Mouse (Mus musculus) liver, embryonic 14.5 days (tissue): ENCODE data around the gene Lamc1. TPM values are rescaled to one million over a fixed set of nuclear protein-coding genes. Genes with fewer than 3 reads are reported as not detected.

Source experiments
- ATAC-seq: fragments of 200-750 bp; cut with Nextera tagmentation; 2 replicates; pipeline ENCODE4 v1.8.0; 2017; ENCODE audit warnings: moderate number of reproducible peaks, mild to moderate bottlenecking, moderate library complexity; ENCODE audit not compliant: insufficient read depth
- DNase-seq, 3 experiments: peaks; one replicate each; pipeline ENCODE4 v3.0.0-alpha.2; 2012 to 2013; ENCODE audit warnings: low read depth in 3 of 3, low spot score in 3 of 3
- H3K27ac ChIP-seq: fragments of 300-500 bp; sonication (generic); 2 replicates; pipeline ENCODE4 v1.5.1; 2014; ENCODE audit warnings: moderate library complexity, mild to moderate bottlenecking, control low read depth, inconsistent platforms
- H3K27me3 ChIP-seq: fragments of 300-500 bp; sonication (generic); 2 replicates; pipeline ENCODE4 v1.6.1; 2014; ENCODE audit warnings: mild to moderate bottlenecking, low read length, moderate library complexity; ENCODE audit not compliant: control insufficient read depth, insufficient read depth
- H3K36me3 ChIP-seq: fragments of 300-500 bp; sonication (generic); replicated peaks from 2 replicates; pipeline ENCODE4 v1.6.1; 2014; ENCODE audit warnings: low read depth; ENCODE audit not compliant: control insufficient read depth, insufficient read depth
- H3K4me1 ChIP-seq, 2 experiments: fragments of 200-500 bp in 1 of 2; fragments of 300-500 bp in 1 of 2; sonication (generic) in 1 of 2; replicated peaks; 2 replicates each; pipeline ENCODE4 v1.6.1; 2012 to 2014; ENCODE audit warnings: antibody characterized with exemption in 1 of 2, inconsistent platforms in 1 of 2, low read length in 1 of 2; ENCODE audit not compliant: control insufficient read depth in 2 of 2, insufficient read depth in 2 of 2
- H3K4me2 ChIP-seq: fragments of 300-500 bp; sonication (generic); 2 replicates; pipeline ENCODE4 v1.6.1; 2014; ENCODE audit warnings: low read depth, mild to moderate bottlenecking, control low read depth, moderate library complexity
- H3K4me3 ChIP-seq, 2 experiments: fragments of 200-500 bp in 1 of 2; fragments of 300-500 bp in 1 of 2; sonication (generic) in 1 of 2; 2 replicates each; pipeline ENCODE4 v1.5.1; 2012 to 2014; ENCODE audit warnings: low read depth in 2 of 2, low read length in 2 of 2, mild to moderate bottlenecking in 2 of 2, control low read depth in 1 of 2, inconsistent platforms in 1 of 2, moderate library complexity in 1 of 2; ENCODE audit not compliant: insufficient read depth in 1 of 2
- H3K9ac ChIP-seq: fragments of 300-500 bp; sonication (generic); replicated peaks from 2 replicates; pipeline ENCODE4 v1.6.1; 2014; ENCODE audit warnings: mild to moderate bottlenecking, control low read depth, moderate library complexity
- H3K9me3 ChIP-seq: fragments of 300-500 bp; sonication (generic); 2 replicates; pipeline ENCODE4 v1.6.1; 2016; ENCODE audit warnings: low read length, mixed read lengths; ENCODE audit not compliant: control insufficient read depth
- CTCF ChIP-seq: IDR thresholded peaks from 2 replicates; pipeline ENCODE4 v1.5.1; 2016; ENCODE audit warnings: antibody characterized with exemption, low read depth, control low read depth
- EP300 ChIP-seq: IDR thresholded peaks from 2 replicates; pipeline ENCODE4 v1.6.1; 2016; ENCODE audit warnings: antibody characterized with exemption, low read depth
- WGBS: fragments of 180-500 bp; shearing (Covaris S2); extraction: QIAGEN DNeasy Blood & Tissue Kit; methylation state at CpG from one replicate; pipeline ENCODE4 v1.1.7; 2014; ENCODE audit not compliant: insufficient replicate concordance; 5-methylcytosine and 5-hydroxymethylcytosine counted together
- polyA plus RNA-seq, 2 experiments: library from polyadenylated mRNA; depleted of rRNA in 1 of 2; stranded (reverse) in 1 of 2; unstranded in 1 of 2; fragments of >200 nt; fragmentation: Nextera tagmentation in 1 of 2; extraction: Ambion mirVana in 1 of 2; gene quantifications; 2 replicates each; pipeline versions ENCODE4 v1.2.1 to v1.2.3; 2012 to 2014

Lamc1 gene
- polyA plus RNA-seq, 2 experiments, result 7.5 to 10.8 TPM

DNA sequence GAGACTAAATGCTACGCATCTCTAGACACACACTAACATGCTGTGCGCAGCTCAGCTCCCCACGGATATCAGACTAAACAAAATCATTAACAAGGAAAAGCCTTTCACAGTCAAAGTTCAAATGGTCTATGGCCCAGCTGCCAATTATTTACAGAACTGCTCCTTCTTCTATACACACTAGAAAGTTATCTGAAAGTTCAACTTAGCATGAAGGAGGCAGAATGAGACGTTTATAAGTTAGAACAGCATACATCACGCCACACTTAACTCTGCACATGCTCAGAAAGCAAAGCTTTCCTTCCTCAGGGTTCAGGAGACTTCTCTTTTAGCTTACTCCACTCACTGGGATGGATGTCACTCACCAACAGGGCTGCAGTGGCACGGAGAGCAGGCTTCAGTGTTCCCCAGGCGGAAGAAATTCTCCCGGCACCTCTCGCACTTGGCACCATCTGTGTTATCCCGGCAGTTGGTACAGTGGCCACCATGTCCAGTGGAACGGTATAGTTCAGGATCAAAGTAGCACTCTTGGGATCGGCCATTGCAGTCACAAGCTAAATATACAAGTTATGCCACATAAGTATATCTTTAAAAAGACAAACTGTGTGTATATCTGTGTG lies 80.9 kb downstream of the Lamc1 start:
- peaks cover 4% of the 10 kb centered on the region for H3K36me3 ChIP-seq
- H3K27ac ChIP-seq, result no peak overlapping the region
- H3K4me2 ChIP-seq, result no peak overlapping the region
- no peaks in the 10 kb centered on the region for H3K9me3 ChIP-seq
- DNase-seq (no peak), ATAC-seq (no peak)
- 77% methylated on average over 12 of the region's 12 CpGs for WGBS
- no peak overlapping the region for H3K9ac ChIP-seq
- H3K27me3 ChIP-seq, result no peaks in the 10 kb centered on the region
- peaks cover 0 to 2% of the 10 kb centered on the region in 2 experiments; a peak in 1 of 4 replicates for H3K4me1 ChIP-seq
- no peak overlapping the region for H3K4me3 ChIP-seq
- TF ChIP-seq CTCF, result no peak
- TF ChIP-seq EP300, result no peak

DNA sequence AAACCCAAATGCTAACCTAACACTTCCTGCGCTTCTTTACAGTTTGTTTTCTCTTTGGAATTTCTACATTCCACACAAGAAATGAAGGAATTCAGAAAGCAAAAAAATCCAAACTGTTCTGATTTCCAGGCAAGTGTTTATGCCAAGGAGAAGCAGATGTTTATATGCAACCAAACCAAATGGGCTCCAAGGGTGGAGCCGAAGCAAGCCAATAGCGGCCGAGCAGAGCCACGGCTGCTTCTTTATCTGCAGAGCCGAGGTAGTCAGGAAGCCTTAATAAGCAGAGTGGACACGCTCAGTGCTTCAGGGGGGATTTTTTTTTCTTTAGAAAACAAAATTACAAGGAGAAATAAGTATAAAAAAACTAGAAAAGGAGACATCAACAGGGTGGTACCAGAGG lies 91.2 kb downstream of the Lamc1 start:
- Histone ChIP-seq H3K27ac (no peak overlapping the region), H3K4me3 (no peak overlapping the region), H3K36me3 (no peaks in the 10 kb centered on the region), H3K9ac (no peak overlapping the region), H3K4me2 (no peak overlapping the region), H3K27me3 (no peaks in the 10 kb centered on the region), H3K9me3 (no peaks in the 10 kb centered on the region), H3K4me1 (no peaks in the 10 kb centered on the region; a peak in 1 of 4 replicates)
- 61% methylated on average over 7 of the region's 7 CpGs for WGBS
- DNase-seq (no peak), ATAC-seq (no peak)
- no peak for TF ChIP-seq EP300
- TF ChIP-seq CTCF, result no peak

DNA sequence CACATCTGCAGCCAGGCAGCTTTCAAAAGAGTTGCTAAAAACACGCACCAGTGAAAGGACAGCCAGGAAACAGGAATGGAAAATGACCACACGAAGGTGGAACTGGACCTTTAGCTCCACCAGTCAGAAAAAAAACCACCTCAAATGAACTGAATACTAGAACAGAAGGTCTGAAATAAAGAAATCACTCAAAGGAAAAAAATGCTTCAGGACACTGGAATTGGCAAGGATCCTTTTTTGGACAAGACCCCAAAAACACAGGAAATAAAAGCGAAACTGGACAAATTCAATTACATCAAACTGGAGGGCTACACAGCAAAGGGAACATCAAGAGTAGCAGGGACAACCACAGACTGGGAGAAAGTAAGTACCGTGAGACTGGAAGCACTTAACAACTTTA lies 97.0 kb downstream of the Lamc1 start:
- H3K4me1 ChIP-seq, result no peaks in the 10 kb centered on the region; a peak in 1 of 4 replicates
- H3K9me3 ChIP-seq, result no peaks in the 10 kb centered on the region
- DNase-seq (no peak), ATAC-seq (no peak)
- TF ChIP-seq EP300, result no peak
- no peak for TF ChIP-seq CTCF
- 68% methylated on average over 4 of the region's 4 CpGs for WGBS
- no peak overlapping the region for H3K4me2 ChIP-seq
- H3K4me3 ChIP-seq, result no peak overlapping the region
- H3K36me3 ChIP-seq, result no peaks in the 10 kb centered on the region; the same call in 1 of the 2 replicates
- no peaks in the 10 kb centered on the region for H3K27me3 ChIP-seq
- H3K9ac ChIP-seq, result no peak overlapping the region
- no peak overlapping the region for H3K27ac ChIP-seq

DNA sequence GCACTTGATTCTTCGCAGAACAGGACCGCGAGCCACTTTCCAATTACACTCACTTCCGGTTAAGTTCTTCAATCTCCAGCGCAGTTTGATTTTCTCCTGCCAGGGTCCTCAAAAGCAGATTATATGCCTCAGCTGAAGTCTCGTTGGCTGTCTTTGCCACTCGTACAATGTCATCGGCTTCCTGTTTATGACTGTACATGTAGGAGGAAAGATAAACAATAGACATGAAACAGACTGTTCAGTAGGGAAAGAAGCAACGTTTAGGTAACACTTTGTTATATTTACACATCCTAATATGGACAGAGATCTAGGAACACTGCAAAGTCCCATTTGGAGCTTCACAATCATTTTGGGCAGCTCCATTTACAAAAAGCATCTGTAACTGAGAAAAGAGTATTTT lies 100.9 kb downstream of the Lamc1 start:
- no peak for ATAC-seq
- no peak overlapping the region for H3K9ac ChIP-seq
- no peaks in the 10 kb centered on the region for H3K9me3 ChIP-seq
- H3K27me3 ChIP-seq, result no peaks in the 10 kb centered on the region
- no peak overlapping the region for H3K4me3 ChIP-seq
- no peaks in the 10 kb centered on the region; the same call in 1 of the 2 replicates for H3K36me3 ChIP-seq
- no peaks in the 10 kb centered on the region; a peak in 1 of 4 replicates for H3K4me1 ChIP-seq
- H3K4me2 ChIP-seq, result no peak overlapping the region
- no peak for DNase-seq
- H3K27ac ChIP-seq, result no peak overlapping the region
- TF ChIP-seq EP300 (no peak), CTCF (no peak)
- whole genome bisulfite sequencing, result 74% methylated on average over 9 of the region's 9 CpGs

DNA sequence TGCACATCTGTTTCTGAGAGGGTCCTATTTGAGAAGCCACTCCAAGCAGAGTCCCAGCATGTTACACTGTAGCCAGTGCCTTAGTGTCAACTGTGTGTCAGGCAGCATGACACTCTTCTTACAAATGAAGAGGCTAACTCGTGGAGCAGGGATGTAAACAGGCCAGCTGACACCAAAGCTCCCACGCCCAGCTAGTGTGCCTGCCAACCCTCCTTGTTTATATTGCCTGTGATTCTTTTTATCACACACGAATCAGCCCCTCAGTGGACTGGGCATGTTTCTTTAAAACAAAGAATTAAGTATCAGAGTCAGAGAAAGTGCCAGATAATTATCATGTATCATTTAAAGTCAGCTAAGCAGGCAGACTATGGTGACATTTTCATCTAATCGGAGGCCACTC lies 104.7 kb downstream of the Lamc1 start:
- ATAC-seq (no peak), DNase-seq (no peak)
- Histone ChIP-seq H3K9me3 (no peaks in the 10 kb centered on the region), H3K4me1 (no peaks in the 10 kb centered on the region), H3K9ac (no peak overlapping the region), H3K36me3 (no peaks in the 10 kb centered on the region; the same call in 1 of the 2 replicates), H3K4me2 (no peak overlapping the region), H3K27ac (no peak overlapping the region), H3K27me3 (no peaks in the 10 kb centered on the region), H3K4me3 (no peak overlapping the region)
- no peak for TF ChIP-seq EP300
- TF ChIP-seq CTCF, result no peak
- 57% methylated on average over 4 of the region's 4 CpGs for WGBS
